Mouse (Mus musculus) C2C12 (cell line): Measurements from ENCODE around the gene Gm28038.

Experiments used
- CEBPB ChIP-seq: IDR thresholded peaks from one replicate; pipeline ENCODE4 v1.6.1; 2011; ENCODE audit warnings: low read depth, mild to moderate bottlenecking, control low read depth, moderate library complexity
- CTCF ChIP-seq: IDR thresholded peaks from one replicate; pipeline ENCODE4 v1.5.1; 2011; ENCODE audit not compliant: control insufficient read depth, insufficient read depth, insufficient read length
- MAX ChIP-seq: IDR thresholded peaks from one replicate; pipeline ENCODE4 v1.6.1; 2011; ENCODE audit warnings: mild to moderate bottlenecking, control low read depth
- MYOD1 ChIP-seq: IDR thresholded peaks from one replicate; pipeline ENCODE4 v1.6.1; 2011; ENCODE audit warnings: low read depth; ENCODE audit not compliant: control insufficient read depth, insufficient read length
- MYOG ChIP-seq: IDR thresholded peaks from one replicate; pipeline ENCODE4 v1.6.1; 2011; ENCODE audit not compliant: control insufficient read depth, insufficient read length; ENCODE audit errors: extremely low read depth
- USF1 ChIP-seq: IDR thresholded peaks from one replicate; pipeline ENCODE4 v1.6.1; 2011; ENCODE audit warnings: low read depth, mild to moderate bottlenecking, control low read depth, moderate library complexity

GRCm38 (mm10) chr2:30242509-30242908, 38.3 kb upstream of the Gm28038 start:
- no peak for TF ChIP-seq CTCF
- no peak for TF ChIP-seq MAX
- no peak for TF ChIP-seq USF1
- no peak for TF ChIP-seq CEBPB
- TF ChIP-seq MYOD1 = no peak
- no peak for TF ChIP-seq MYOG
